Mouse (Mus musculus) intestine, embryonic 16.5 days (tissue): ENCODE measurements around the gene Shkbp1. TPM values are rescaled to one million over a fixed set of nuclear protein-coding genes. Genes with fewer than 3 reads are reported as not detected.
A peak's percentile ranks its signal among the peaks of the same experiment; 100 is the strongest.

Experiments used
- ATAC-seq: fragments of 200-750 bp; cut with Nextera tagmentation; 2 replicates; pipeline ENCODE4 v1.8.0; 2017; ENCODE audit warnings: moderate TSS enrichment, moderate library complexity
- H3K27ac ChIP-seq: fragments of 300-500 bp; sonication (generic); 2 replicates; pipeline ENCODE4 v1.5.1; 2014; ENCODE audit warnings: mild to moderate bottlenecking, low read length
- H3K27me3 ChIP-seq: fragments of 300-500 bp; sonication (generic); replicated peaks from 2 replicates; pipeline ENCODE4 v1.6.1; 2014; ENCODE audit warnings: low read length, control low read depth, mixed read lengths; ENCODE audit not compliant: control insufficient read depth, insufficient read depth
- H3K36me3 ChIP-seq: fragments of 300-500 bp; sonication (generic); 2 replicates; pipeline ENCODE4 v1.6.1; 2014; ENCODE audit warnings: low read length, control low read depth; ENCODE audit not compliant: control insufficient read depth, insufficient read depth
- H3K4me1 ChIP-seq: fragments of 300-500 bp; sonication (generic); 2 replicates; pipeline ENCODE4 v1.6.1; 2014; ENCODE audit warnings: low read length, control low read depth, mixed read lengths; ENCODE audit not compliant: control insufficient read depth, insufficient read depth
- H3K4me2 ChIP-seq: fragments of 300-500 bp; sonication (generic); 2 replicates; pipeline ENCODE4 v1.6.1; 2014; ENCODE audit warnings: low read depth, low read length, control low read depth
- H3K4me3 ChIP-seq: fragments of 300-500 bp; sonication (generic); 2 replicates; pipeline ENCODE4 v1.5.1; 2014; ENCODE audit warnings: mild to moderate bottlenecking, low read length
- H3K9ac ChIP-seq: fragments of 300-500 bp; sonication (generic); 2 replicates; pipeline ENCODE4 v1.6.1; 2014; ENCODE audit warnings: low read depth, low read length
- H3K9me3 ChIP-seq: fragments of 300-500 bp; sonication (generic); 2 replicates; pipeline ENCODE4 v1.6.1; 2016; ENCODE audit warnings: low read length, control low read depth; ENCODE audit not compliant: control insufficient read depth
- WGBS: fragments of 180-500 bp; shearing (Covaris S2); extraction: QIAGEN DNeasy Blood & Tissue Kit; methylation state at CpG from one replicate; pipeline ENCODE4 v1.1.7; 2014; 5-methylcytosine and 5-hydroxymethylcytosine counted together
- polyA plus RNA-seq: library from polyadenylated mRNA; unstranded; fragments of >200 nt; fragmentation: Nextera tagmentation; extraction: Ambion mirVana; gene quantifications from 2 replicates; pipeline ENCODE4 v1.2.1, GENCODE M21; 2015

The Shkbp1 gene
- polyA plus RNA-seq, 1 experiment from 2014 or later, result 37.8 TPM

GRCm38 (mm10) chr7:27300801-27301200 is 55.0 kb downstream of the Shkbp1 start:
- no peaks in the 10 kb centered on the region for H3K9me3 ChIP-seq
- H3K4me2 ChIP-seq, result no peak overlapping the region
- H3K4me1 ChIP-seq, result 0 out of 2 replicates have a peak, but pooled peaks cover 6% of the 10 kb centered on the region
- WGBS, result 54% methylated on average over 5 of the region's 5 CpGs
- H3K9ac ChIP-seq, result no peak overlapping the region
- H3K36me3 ChIP-seq, result no peaks in the 10 kb centered on the region
- H3K27me3 ChIP-seq, result no peaks in the 10 kb centered on the region
- no peak for ATAC-seq
- H3K4me3 ChIP-seq, result no peak overlapping the region
- no peak overlapping the region for H3K27ac ChIP-seq

DNA sequence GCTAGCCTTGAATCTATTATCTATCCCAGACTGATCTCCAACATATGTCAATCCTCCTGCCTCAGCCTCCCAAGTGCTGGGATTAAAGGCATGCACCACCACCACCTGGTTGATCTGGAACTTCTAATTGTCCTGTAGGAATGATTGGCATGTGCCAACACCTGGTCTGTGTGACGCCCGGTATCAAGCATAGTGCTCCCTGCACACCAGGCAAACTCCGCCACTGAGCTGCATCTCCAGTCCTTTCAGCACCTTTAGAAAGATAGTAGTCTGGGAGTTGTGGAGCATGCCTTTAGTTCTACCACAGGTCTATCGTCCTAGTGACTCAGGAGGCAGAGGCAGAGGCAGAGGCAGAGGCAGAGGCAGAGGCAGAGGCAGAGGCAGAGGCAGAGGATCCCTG is 55.5 kb downstream of the Shkbp1 start:
- no peak for ATAC-seq
- 79% methylated on average over 4 of the region's 4 CpGs for WGBS
- no peak overlapping the region for H3K4me2 ChIP-seq

DNA sequence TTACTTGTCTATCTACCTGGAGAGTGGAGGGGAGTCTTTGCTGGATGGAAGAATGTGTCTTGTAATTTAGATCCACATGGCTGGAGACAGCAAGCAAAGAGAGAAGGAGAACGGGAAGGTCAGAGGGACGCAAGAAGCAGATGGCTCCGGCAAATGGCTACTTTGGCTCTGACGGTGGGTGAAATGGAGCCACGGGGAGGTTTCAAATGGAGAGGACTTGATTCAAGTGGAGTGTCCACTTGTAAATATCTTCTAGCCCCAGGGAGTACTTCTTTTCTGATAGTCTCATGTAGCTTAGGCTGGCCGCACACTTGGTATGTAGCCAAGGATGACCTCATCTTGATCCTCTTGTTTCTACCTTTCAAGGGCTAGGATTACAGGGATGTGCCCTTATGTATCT is 57.0 kb downstream of the Shkbp1 start:
- H3K9ac ChIP-seq, result no peak overlapping the region
- H3K4me2 ChIP-seq, result no peak overlapping the region
- H3K27me3 ChIP-seq, result no peaks in the 10 kb centered on the region
- H3K36me3 ChIP-seq, result no peaks in the 10 kb centered on the region
- no peak overlapping the region for H3K4me3 ChIP-seq
- ATAC-seq, result no peak
- no peaks in the 10 kb centered on the region for H3K9me3 ChIP-seq
- WGBS, result 80% methylated on average over 6 of the region's 6 CpGs
- H3K27ac ChIP-seq, result no peak overlapping the region
- 0 out of 2 replicates have a peak, but pooled peaks cover 6% of the 10 kb centered on the region for H3K4me1 ChIP-seq

More for the DNA sequence above, 55.5 kb downstream of the Shkbp1 start:
- Histone ChIP-seq H3K9me3 (no peaks in the 10 kb centered on the region), H3K9ac (no peak overlapping the region), H3K27me3 (no peaks in the 10 kb centered on the region), H3K27ac (no peak overlapping the region), H3K4me1 (0 out of 2 replicates have a peak, but pooled peaks cover 6% of the 10 kb centered on the region), H3K4me3 (no peak overlapping the region), H3K36me3 (no peaks in the 10 kb centered on the region)

DNA sequence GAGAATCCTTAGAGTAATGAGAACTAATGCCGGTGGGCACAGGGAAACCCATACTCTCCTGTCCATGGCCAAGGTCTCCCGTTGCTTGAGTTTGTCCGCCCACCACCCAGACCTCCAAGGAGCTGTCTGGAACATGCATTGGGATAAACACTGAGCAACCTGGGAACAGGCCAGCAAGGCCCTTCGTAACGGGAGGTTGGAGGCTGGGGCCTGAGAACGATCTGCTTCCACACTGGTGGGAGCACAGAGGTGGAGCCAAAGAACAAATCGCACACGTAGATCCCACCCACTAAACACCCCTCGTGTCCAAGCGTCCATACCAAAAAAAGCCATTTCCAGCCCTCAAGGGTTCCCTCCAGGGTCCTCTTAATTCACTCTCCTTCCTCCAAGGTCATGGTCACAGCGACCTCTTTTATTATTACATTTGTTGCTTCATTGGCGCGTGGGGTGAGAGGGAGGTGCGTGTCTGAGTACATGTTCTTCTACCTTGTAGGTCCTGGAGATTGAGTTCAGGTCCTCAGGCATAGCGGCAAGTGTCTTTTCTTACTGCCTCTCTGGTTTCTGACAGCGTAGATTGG is 57.7 kb downstream of the Shkbp1 start:
- Histone ChIP-seq H3K36me3 (no peaks in the 10 kb centered on the region), H3K9me3 (no peaks in the 10 kb centered on the region), H3K27ac (peak overlapping the region; percentile 55), H3K4me1 (0 out of 2 replicates have a peak, but pooled peaks cover 6% of the 10 kb centered on the region), H3K4me2 (no peak overlapping the region), H3K27me3 (no peaks in the 10 kb centered on the region), H3K4me3 (no peak overlapping the region), H3K9ac (no peak overlapping the region)
- ATAC-seq, result peak; percentile 57
- WGBS, result 62% methylated on average over 16 of the region's 16 CpGs

DNA sequence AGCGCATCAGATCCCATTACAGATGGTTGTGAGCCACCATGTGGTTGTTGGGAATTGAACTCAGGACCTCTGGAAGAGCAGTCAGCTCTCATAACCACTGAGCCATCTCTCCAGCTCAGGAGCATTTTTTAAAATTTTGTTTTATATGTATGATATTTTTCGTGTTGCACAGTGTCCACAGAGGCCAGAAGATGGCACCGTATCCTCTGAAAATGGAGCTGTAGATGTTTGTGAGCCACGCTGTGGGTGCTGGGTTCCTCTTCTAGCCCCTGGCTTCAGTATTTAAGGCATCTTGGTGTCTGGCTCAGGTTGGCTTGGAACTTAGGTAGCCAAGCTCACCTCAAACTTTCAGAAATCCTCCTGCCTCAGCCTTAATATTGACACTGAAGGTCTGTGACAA is 59.3 kb downstream of the Shkbp1 start:
- Histone ChIP-seq H3K9ac (no peak overlapping the region), H3K27ac (no peak overlapping the region), H3K36me3 (no peaks in the 10 kb centered on the region), H3K4me1 (0 out of 2 replicates have a peak, but pooled peaks cover 6% of the 10 kb centered on the region), H3K27me3 (no peaks in the 10 kb centered on the region), H3K9me3 (no peaks in the 10 kb centered on the region), H3K4me3 (no peak overlapping the region), H3K4me2 (no peak overlapping the region)
- 93% methylated on average over 4 of the region's 4 CpGs for WGBS
- ATAC-seq, result no peak

- Histone ChIP-seq H3K27me3 (no peaks in the 10 kb centered on the region), H3K4me1 (0 out of 2 replicates have a peak, but pooled peaks cover 6% of the 10 kb centered on the region), H3K36me3 (no peaks in the 10 kb centered on the region), H3K4me2 (no peak overlapping the region), H3K9me3 (no peaks in the 10 kb centered on the region), H3K4me3 (no peak overlapping the region), H3K9ac (no peak overlapping the region), H3K27ac (no peak overlapping the region)
- 69% methylated on average over 4 of the region's 4 CpGs for WGBS
- ATAC-seq, result no peak
Observed at GRCm38 (mm10) chr7:27295956-27296355, 59.9 kb downstream of the Shkbp1 start.

Other genes with a start within 250 kb of the Shkbp1 start
- 0.17 TPM in 1 of 2 replicates, not detected in the other for gene Cyp2f2, start 236.1 kb downstream of the Shkbp1 start, polyA plus RNA-seq
- gene Cyp2t4, start 202.3 kb downstream of the Shkbp1 start, polyA plus RNA-seq, result 0.09 TPM in 1 of 2 replicates, not detected in the other
- gene Egln2, start 189.2 kb downstream of the Shkbp1 start, polyA plus RNA-seq, result 66.1 and 72.4 TPM in 2 replicates
- gene Rab4b, start 177.1 kb downstream of the Shkbp1 start, polyA plus RNA-seq, result 69.9 and 70.1 TPM in 2 replicates
- gene Gm21983, start 174.9 kb downstream of the Shkbp1 start, polyA plus RNA-seq, result not detected in 2 replicates
- gene Mia, start 174.9 kb downstream of the Shkbp1 start, polyA plus RNA-seq, result 3.8 and 5.1 TPM in 2 replicates
- gene BC024978, start 160.2 kb downstream of the Shkbp1 start, polyA plus RNA-seq, result 2.8 and 2.9 TPM in 2 replicates
- 227 and 251 TPM in 2 replicates for gene Snrpa, start 159.7 kb downstream of the Shkbp1 start, polyA plus RNA-seq
- 8.3 and 9.5 TPM in 2 replicates for gene Itpkc, start 127.4 kb downstream of the Shkbp1 start, polyA plus RNA-seq
- gene Coq8b, start 123.0 kb downstream of the Shkbp1 start, polyA plus RNA-seq, result 25.5 and 26.3 TPM in 2 replicates
- 9.1 and 10.8 TPM in 2 replicates for gene Numbl, start 97.6 kb downstream of the Shkbp1 start, polyA plus RNA-seq
- 70.2 and 79.2 TPM in 2 replicates for gene Ltbp4, start 18.3 kb downstream of the Shkbp1 start, polyA plus RNA-seq
- 1.6 TPM in 1 of 2 replicates, not detected in the other for gene Gm20479, start 1.4 kb upstream of the Shkbp1 start, polyA plus RNA-seq
- gene Sptbn4, start 91.7 kb upstream of the Shkbp1 start, polyA plus RNA-seq, result 0.36 and 0.44 TPM in 2 replicates
- gene Blvrb, start 92.0 kb upstream of the Shkbp1 start, polyA plus RNA-seq, result 75.6 and 89.7 TPM in 2 replicates
- 27.4 and 28.6 TPM in 2 replicates for gene Sertad3, start 117.7 kb upstream of the Shkbp1 start, polyA plus RNA-seq
- 40.9 and 43.4 TPM in 2 replicates for gene Sertad1, start 130.9 kb upstream of the Shkbp1 start, polyA plus RNA-seq
- 2.2 and 2.6 TPM in 2 replicates for gene Prx, start 143.3 kb upstream of the Shkbp1 start, polyA plus RNA-seq
- gene Hipk4, start 167.2 kb upstream of the Shkbp1 start, polyA plus RNA-seq, result 0.26 and 0.49 TPM in 2 replicates
- 65.6 and 73.0 TPM in 2 replicates for gene Pld3, start 197.2 kb upstream of the Shkbp1 start, polyA plus RNA-seq
- gene 2310022A10Rik, start 197.2 kb upstream of the Shkbp1 start, polyA plus RNA-seq, result 21.5 and 21.8 TPM in 2 replicates
- gene Akt2, start 235.5 kb upstream of the Shkbp1 start, polyA plus RNA-seq, result 58.5 and 60.3 TPM in 2 replicates